Mouse (Mus musculus) cerebellum, adult 9-11 months (tissue): ENCODE measurements around the gene Tpr.

Experiments
- DNase-seq: peaks from one replicate; pipeline ENCODE4 v3.0.0; 2022

Tpr gene

DNA sequence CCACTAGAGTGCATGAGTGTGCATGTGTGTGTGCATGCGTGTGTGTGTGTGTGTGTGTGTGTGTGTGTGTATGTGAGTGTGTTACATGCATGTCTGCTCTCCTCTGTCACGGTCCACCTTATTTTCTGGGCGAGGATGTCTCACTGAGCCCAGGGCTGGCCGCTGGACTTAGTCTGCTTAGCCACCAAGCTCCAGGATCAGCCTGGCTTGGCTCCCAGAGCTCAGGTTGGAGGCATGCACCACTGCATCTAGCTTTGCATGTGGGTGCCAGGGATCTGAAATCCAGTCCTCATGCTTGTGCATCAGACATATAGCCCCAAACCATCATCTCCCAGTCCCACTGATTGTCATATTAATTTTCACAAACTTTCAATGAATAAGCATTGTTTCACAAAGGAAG lies 71.1 kb downstream of the Tpr start:
- no peak for DNase-seq

GRCm38 (mm10) chr1:150465364-150465763 lies 72.7 kb downstream of the Tpr start:
- DNase-seq: no peak

- DNase-seq: no peak
Measured at GRCm38 (mm10) chr1:150466132-150466531, 73.5 kb downstream of the Tpr start, which contains the start of gene Prg4. TSS of gene Prg4 (minus strand) at chr1:150466165.

- DNase-seq: no peak
Measured at GRCm38 (mm10) chr1:150469992-150470391, 77.4 kb downstream of the Tpr start.

GRCm38 (mm10) chr1:150472525-150472924 lies 79.9 kb downstream of the Tpr start:
- DNase-seq: no peak

DNA sequence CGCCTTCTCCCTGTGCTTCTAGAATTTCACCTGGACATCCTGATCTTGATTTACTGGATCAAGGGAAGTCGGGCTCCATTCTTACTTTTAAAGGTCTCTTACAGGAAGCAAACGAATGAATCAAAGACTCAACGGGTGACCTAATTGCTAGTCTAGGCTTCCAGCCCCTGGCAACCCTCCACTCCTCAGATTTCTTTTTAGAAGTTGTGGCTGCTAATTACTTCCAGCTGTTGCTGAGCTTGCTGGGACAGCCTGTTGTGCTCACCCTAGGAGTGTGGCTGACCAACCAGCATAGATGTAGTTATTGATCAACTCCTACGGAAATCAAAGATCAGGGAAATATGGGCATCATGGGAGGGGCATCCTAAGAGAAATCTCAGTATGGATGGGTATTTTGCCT lies 88.0 kb downstream of the Tpr start:
- DNase-seq: no peak

GRCm38 (mm10) chr1:150489148-150489547 lies 96.5 kb downstream of the Tpr start:
- no peak for DNase-seq

DNA sequence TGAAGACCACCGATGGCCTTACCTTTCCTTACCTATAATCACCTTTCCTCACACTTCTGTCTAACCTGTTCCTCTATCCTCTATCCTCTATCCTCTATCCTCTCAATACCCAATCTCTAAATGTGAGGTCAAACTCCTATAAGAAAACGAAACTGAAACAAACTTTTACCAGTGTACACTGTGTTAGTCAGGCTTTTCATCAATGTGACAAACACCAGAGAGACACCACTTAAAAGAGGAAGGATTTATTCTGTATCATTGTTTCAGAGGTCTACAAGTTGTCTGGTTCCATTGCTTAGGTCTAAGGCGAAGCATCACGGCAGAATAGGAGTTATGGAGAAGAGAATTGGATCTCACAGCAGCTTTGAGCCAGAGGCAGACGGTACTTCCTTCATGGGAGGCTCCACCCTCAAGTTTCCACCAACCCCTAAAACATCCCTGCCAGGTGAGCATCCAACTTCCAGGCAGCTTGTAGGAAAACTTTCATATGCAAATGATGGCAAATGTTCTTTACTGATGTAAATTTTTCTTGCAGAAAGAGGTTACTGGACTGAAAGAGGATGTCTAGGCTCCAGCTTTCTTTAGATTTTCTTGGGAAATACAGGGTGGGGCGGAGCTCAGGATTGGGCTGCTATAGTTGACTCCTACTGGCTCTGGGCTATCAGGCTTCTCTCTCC lies 104.1 kb downstream of the Tpr start:
- no peak for DNase-seq

- no peak for DNase-seq
Measured at GRCm38 (mm10) chr1:150497690-150498089, 105.1 kb downstream of the Tpr start.

DNA sequence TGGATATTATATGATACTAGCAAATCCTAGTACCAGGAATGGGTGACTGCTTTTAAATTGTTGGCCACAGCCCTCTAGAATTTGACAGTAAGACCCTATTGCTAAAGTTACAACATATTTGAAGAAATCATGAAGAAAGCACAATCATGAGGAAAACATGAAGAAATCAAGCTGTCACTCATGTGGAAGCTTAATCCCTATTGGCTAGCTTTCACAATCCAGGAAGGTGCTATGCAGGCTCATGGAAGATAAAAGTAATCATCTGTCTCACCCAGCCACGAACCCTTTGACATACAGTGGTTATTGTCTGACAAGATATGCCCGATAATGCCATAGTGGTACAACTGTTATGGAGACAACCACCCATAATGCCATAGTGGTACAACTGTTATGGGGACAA lies 105.5 kb downstream of the Tpr start:
- no peak for DNase-seq
